Mouse (Mus musculus) midbrain, embryonic 11.5 days (tissue): ENCODE results near the gene Erc2. TPM values are rescaled to one million over a fixed set of nuclear protein-coding genes. Genes with fewer than 3 reads are reported as not detected.

Source experiments
- ATAC-seq: fragments of 200-750 bp; cut with Nextera tagmentation; 2 replicates; pipeline ENCODE4 v1.8.0; 2017; ENCODE audit warnings: moderate TSS enrichment, moderate library complexity; ENCODE audit not compliant: low FRiP score
- DNase-seq: peaks from one replicate; pipeline ENCODE4 v3.0.0; 2015; ENCODE audit warnings: low spot score; ENCODE audit errors: missing footprints
- H3K27ac ChIP-seq: fragments of 300-500 bp; sonication (generic); 2 replicates; pipeline ENCODE4 v1.5.1; 2014; ENCODE audit warnings: low read depth, low read length
- H3K27me3 ChIP-seq: fragments of 300-500 bp; sonication (generic); 2 replicates; pipeline ENCODE4 v1.6.1; 2014; ENCODE audit warnings: mild to moderate bottlenecking, low read length, moderate library complexity, mixed read lengths; ENCODE audit not compliant: control insufficient read depth, insufficient read depth
- H3K36me3 ChIP-seq: fragments of 300-500 bp; sonication (generic); 2 replicates; pipeline ENCODE4 v1.6.1; 2014; ENCODE audit warnings: mild to moderate bottlenecking, low read length, moderate library complexity, mixed read lengths; ENCODE audit not compliant: control insufficient read depth, insufficient read depth
- H3K4me1 ChIP-seq: fragments of 300-500 bp; sonication (generic); 2 replicates; pipeline ENCODE4 v1.6.1; 2014; ENCODE audit warnings: low read length; ENCODE audit not compliant: control insufficient read depth, insufficient read depth
- H3K4me2 ChIP-seq: fragments of 300-500 bp; sonication (generic); 2 replicates; pipeline ENCODE4 v1.6.1; 2014; ENCODE audit warnings: mild to moderate bottlenecking, moderate library complexity
- H3K4me3 ChIP-seq: fragments of 300-500 bp; sonication (generic); 2 replicates; pipeline ENCODE4 v1.5.1; 2014; ENCODE audit warnings: low read depth, low read length
- H3K9ac ChIP-seq: fragments of 300-500 bp; sonication (generic); 2 replicates; pipeline ENCODE4 v1.6.1; 2014; ENCODE audit warnings: low read length
- H3K9me3 ChIP-seq: fragments of 300-500 bp; sonication (generic); 2 replicates; pipeline ENCODE4 v1.6.1; 2016; ENCODE audit warnings: low read length; ENCODE audit not compliant: control insufficient read depth
- WGBS: fragments of 180-500 bp; shearing (Covaris S2); extraction: QIAGEN DNeasy Blood & Tissue Kit; methylation state at CpG from one replicate; pipeline ENCODE4 v1.1.7; 2014; 5-methylcytosine and 5-hydroxymethylcytosine counted together
- polyA plus RNA-seq: library from polyadenylated mRNA; unstranded; fragments of >200 nt; fragmentation: Nextera tagmentation; extraction: Ambion mirVana; gene quantifications from 2 replicates; pipeline ENCODE4 v1.2.1, GENCODE M21; 2014

Gene Erc2
- polyA plus RNA-seq, 1 experiment from 2014 or later: 10.6 TPM

DNA sequence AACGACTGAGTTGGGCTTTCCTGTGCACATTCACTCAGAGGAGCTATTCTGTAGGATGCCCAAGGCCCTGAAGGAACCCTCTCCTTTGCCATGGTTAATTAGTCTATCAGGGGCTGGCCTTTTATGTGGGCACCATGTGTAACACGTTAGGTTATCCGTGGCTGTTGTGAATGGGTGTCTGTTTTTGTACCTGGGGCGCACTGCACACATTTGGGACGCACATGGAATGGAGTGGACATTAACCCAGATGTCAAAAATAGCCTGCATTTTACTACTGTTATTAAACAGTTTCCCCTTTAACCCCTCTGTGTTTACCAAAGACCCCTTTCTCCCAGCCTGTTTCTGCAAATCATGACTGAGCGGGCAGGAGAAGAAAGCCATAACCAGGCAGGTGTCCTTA, 848.0 kb downstream of the Erc2 start:
- 80% methylated on average over 6 of the region's 6 CpGs for WGBS
- no peak overlapping the region for H3K27ac ChIP-seq
- peaks cover 5% of the 10 kb centered on the region; the same call in 1 of the 2 replicates for H3K4me1 ChIP-seq
- no peak overlapping the region for H3K4me2 ChIP-seq
- H3K9ac ChIP-seq: no peak overlapping the region
- no peak overlapping the region for H3K4me3 ChIP-seq
- DNase-seq: no peak
- H3K27me3 ChIP-seq: no peaks in the 10 kb centered on the region
- no peaks in the 10 kb centered on the region for H3K9me3 ChIP-seq
- ATAC-seq: no peak
- no peaks in the 10 kb centered on the region for H3K36me3 ChIP-seq

DNA sequence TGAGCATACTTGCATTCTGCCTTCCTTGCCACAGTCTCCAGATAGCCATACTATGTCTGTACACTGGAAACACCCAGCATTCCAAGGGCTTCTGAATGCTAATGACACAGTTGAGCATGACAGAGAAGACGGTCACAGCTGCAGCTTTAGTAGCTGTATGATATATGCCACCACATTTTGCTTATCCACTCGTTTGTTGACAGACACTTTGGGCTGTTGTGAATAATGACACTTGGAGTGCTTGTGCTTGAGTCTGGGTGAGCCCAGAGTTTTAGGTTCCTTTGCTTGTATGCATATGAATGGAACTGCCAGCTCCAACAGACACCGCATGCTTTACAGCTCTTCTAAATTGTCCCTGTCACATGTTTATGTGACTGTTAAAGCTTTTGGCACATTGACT, 852.8 kb downstream of the Erc2 start:
- Histone ChIP-seq H3K4me3 (no peak overlapping the region), H3K9ac (no peak overlapping the region), H3K9me3 (no peaks in the 10 kb centered on the region), H3K27me3 (no peaks in the 10 kb centered on the region), H3K27ac (no peak overlapping the region), H3K4me2 (no peak overlapping the region), H3K36me3 (no peaks in the 10 kb centered on the region), H3K4me1 (peaks cover 10% of the 10 kb centered on the region)
- ATAC-seq (no peak), DNase-seq (no peak)
- WGBS: 43% methylated on average over 3 of the region's 3 CpGs

GRCm38 (mm10) chr14:28475421-28475820, 853.2 kb downstream of the Erc2 start:
- peak overlapping the region; percentile 27; the same call in 1 of the 2 replicates for H3K9ac ChIP-seq
- WGBS: 37% methylated on average over 7 of the region's 7 CpGs
- peaks cover 10% of the 10 kb centered on the region for H3K4me1 ChIP-seq
- no peaks in the 10 kb centered on the region for H3K9me3 ChIP-seq
- no peak overlapping the region for H3K27ac ChIP-seq
- no peaks in the 10 kb centered on the region for H3K36me3 ChIP-seq
- H3K27me3 ChIP-seq: no peaks in the 10 kb centered on the region
- no peak for ATAC-seq
- H3K4me2 ChIP-seq: peak overlapping the region; percentile 15; the same call in 1 of the 2 replicates
- no peak for DNase-seq
- no peak overlapping the region for H3K4me3 ChIP-seq

DNA sequence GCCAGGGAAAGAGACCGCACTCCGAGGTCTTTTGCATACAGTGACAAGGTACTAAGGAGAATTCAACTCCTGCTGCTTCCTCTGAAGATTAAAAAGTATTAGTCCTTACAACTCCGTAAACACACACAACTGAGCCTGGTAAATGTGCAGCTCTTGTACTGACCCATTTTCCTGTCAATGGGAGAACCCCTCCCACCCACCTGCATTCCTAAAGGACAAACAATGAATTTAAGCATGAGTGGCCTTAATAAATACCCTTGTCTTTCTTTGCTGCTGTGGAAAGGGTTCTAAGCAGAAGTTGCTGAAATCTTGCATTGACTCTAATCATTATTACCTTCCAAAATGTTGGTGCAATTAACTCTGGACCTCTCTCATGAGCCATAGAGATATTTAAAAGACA, 854.5 kb downstream of the Erc2 start:
- Histone ChIP-seq H3K27me3 (no peaks in the 10 kb centered on the region), H3K27ac (no peak overlapping the region), H3K9ac (no peak overlapping the region), H3K4me1 (peaks cover 10% of the 10 kb centered on the region), H3K4me2 (no peak overlapping the region), H3K9me3 (no peaks in the 10 kb centered on the region), H3K36me3 (no peaks in the 10 kb centered on the region), H3K4me3 (no peak overlapping the region)
- 48% methylated on average over 3 of the region's 3 CpGs for WGBS
- ATAC-seq: no peak
- DNase-seq: no peak

GRCm38 (mm10) chr14:28480866-28481265, 858.6 kb downstream of the Erc2 start:
- Histone ChIP-seq H3K9me3 (no peaks in the 10 kb centered on the region), H3K9ac (no peak overlapping the region), H3K27ac (no peak overlapping the region), H3K4me1 (peaks cover 2% of the 10 kb centered on the region; the same call in 1 of the 2 replicates), H3K4me3 (no peak overlapping the region), H3K27me3 (no peaks in the 10 kb centered on the region), H3K36me3 (no peaks in the 10 kb centered on the region), H3K4me2 (no peak overlapping the region)
- ATAC-seq: no peak
- DNase-seq: peak; percentile 23
- 84% methylated on average over 1 of the region's 1 CpGs for WGBS

DNA sequence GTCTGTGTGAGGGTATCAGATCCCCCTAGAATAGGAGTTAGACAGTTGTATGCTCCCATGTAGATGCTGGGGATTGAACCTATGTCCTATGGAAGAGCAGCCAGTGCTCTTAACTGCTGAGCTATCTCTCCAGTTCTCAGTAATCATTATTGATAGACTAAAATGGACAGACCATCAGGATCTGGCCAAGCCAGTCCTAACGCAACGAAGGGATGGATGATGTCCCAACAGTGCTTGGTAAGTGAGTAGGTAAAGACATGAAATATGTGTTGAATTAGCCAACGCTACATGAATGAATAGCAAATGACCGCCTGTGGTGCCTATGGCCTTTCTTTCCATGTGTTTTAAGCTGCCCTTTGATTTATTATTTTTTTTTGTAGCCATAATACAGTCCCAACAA, 871.6 kb downstream of the Erc2 start:
- Histone ChIP-seq H3K36me3 (no peaks in the 10 kb centered on the region), H3K4me2 (no peak overlapping the region), H3K4me1 (no peaks in the 10 kb centered on the region), H3K4me3 (no peak overlapping the region), H3K27ac (no peak overlapping the region), H3K27me3 (no peaks in the 10 kb centered on the region), H3K9ac (no peak overlapping the region), H3K9me3 (no peaks in the 10 kb centered on the region)
- peak; percentile 81 for DNase-seq
- no peak for ATAC-seq
- 95% methylated on average over 4 of the region's 4 CpGs for WGBS

DNA sequence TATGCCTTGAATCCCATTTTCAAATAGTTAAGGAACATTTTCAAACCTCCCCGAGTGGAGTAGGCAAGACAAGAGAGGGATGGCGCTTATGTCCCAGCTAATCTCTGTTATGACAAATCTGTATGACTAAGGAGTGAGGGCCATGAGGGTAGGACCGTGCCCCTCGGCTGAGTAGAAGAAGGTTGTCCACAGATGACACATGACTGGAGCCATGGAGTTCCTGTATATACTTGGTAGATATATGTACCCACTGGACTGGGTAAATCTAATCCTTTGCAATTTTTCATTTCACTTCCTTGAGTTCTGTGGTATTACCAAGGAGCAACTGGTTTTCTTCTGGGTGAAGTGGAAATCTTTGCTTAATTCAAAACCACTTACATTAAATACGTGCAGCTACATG, 872.0 kb downstream of the Erc2 start:
- WGBS: 90% methylated on average over 5 of the region's 5 CpGs

DNA sequence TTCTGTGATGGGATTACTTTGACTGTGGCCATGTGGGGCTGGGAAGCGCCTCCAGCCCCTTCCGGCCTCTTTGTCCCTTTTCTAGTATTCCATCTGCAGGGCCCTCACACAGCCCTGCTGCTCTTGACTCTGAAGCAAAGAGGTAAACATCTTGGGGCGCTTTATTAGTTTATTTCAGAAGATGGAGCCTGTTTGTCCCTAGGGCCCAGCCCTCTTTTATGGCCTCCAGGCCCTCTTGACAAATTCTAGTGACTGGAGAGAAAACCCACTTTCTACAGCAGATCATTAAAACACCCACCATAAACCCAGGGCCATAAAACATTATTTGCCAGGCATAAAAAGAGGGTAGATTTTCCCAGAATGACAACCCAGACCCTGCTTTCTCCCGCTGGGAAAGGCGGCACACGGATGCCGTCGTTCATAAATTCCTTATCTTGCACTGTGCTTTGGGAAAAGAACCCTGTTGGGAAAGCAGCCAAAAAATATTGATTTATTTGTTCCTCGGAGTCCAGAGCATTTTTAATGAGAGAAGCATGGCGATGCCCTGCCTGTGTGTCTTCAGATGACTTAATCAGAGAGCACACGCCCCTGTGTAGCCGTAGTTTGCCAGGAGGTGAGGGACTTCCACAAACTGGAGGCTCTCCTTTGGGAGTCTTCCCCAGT, 879.1 kb downstream of the Erc2 start:
- no peaks in the 10 kb centered on the region; the same call in 1 of the 2 replicates for H3K27me3 ChIP-seq

More for the DNA sequence above, 872.0 kb downstream of the Erc2 start:
- H3K27me3 ChIP-seq: no peaks in the 10 kb centered on the region
- no peak overlapping the region for H3K27ac ChIP-seq
- no peaks in the 10 kb centered on the region for H3K9me3 ChIP-seq
- no peak overlapping the region for H3K4me2 ChIP-seq
- H3K4me1 ChIP-seq: no peaks in the 10 kb centered on the region
- no peak overlapping the region for H3K4me3 ChIP-seq
- ATAC-seq (no peak), DNase-seq (no peak)
- H3K36me3 ChIP-seq: no peaks in the 10 kb centered on the region
- no peak overlapping the region for H3K9ac ChIP-seq

DNA sequence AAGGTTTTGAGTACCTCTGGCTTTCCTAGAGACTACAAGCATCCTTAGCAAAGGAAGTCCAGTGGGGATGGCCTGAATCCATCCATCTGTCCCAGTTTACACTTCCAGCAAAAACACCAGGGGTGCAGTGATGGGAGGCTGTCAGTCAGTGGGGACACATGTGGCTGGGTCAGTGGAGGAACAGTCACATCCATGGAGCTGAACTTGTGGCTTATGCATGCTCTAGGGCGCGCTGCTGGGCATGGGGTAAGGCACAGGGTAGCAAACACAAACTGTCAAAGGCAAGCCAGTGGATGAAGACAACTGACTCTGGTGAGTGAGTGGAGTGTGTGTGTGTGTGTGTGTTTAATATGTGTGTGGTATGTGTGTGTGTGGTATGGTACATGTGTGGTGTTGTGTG, 881.0 kb downstream of the Erc2 start:
- no peak overlapping the region for H3K4me3 ChIP-seq
- H3K27me3 ChIP-seq: peaks cover 4% of the 10 kb centered on the region; the same call in 1 of the 2 replicates
- no peak overlapping the region for H3K27ac ChIP-seq
- H3K4me2 ChIP-seq: no peak overlapping the region
- WGBS: 80% methylated on average over 2 of the region's 2 CpGs
- H3K36me3 ChIP-seq: no peaks in the 10 kb centered on the region
- ATAC-seq: no peak
- peaks cover 8% of the 10 kb centered on the region for H3K4me1 ChIP-seq
- no peak overlapping the region for H3K9ac ChIP-seq
- H3K9me3 ChIP-seq: no peaks in the 10 kb centered on the region
- DNase-seq: peak; percentile 82

More for the DNA sequence above, 879.1 kb downstream of the Erc2 start:
- H3K4me2 ChIP-seq: no peak overlapping the region
- H3K36me3 ChIP-seq: no peaks in the 10 kb centered on the region
- 71% methylated on average over 12 of the region's 12 CpGs for WGBS
- no peak overlapping the region for H3K9ac ChIP-seq
- H3K4me3 ChIP-seq: no peak overlapping the region
- peaks cover 7% of the 10 kb centered on the region for H3K4me1 ChIP-seq
- DNase-seq: peak; percentile 81
- no peak for ATAC-seq
- H3K27ac ChIP-seq: no peak overlapping the region
- no peaks in the 10 kb centered on the region for H3K9me3 ChIP-seq
